Mouse (Mus musculus) ES-E14 (cell line): Measurements from ENCODE around the gene Tex33. TPM values are rescaled to one million over a fixed set of nuclear protein-coding genes. Genes with fewer than 3 reads are reported as not detected.

Experiments used
- DNase-seq: peaks from one replicate; pipeline ENCODE4 v3.0.0-alpha.2; 2013; ENCODE audit warnings: low read depth, low spot score
- H3K27ac ChIP-seq: 2 replicates; pipeline ENCODE4 v1.5.1; 2012; ENCODE audit warnings: low read depth, mild to moderate bottlenecking, low read length, moderate library complexity, mixed read lengths; ENCODE audit not compliant: poor library complexity, insufficient read depth, severe bottlenecking
- H3K36me3 ChIP-seq: 2 replicates; pipeline ENCODE4 v1.6.1; 2012; ENCODE audit warnings: mild to moderate bottlenecking, low read length, moderate library complexity, mixed read lengths; ENCODE audit not compliant: control insufficient read depth, poor library complexity, insufficient read depth, severe bottlenecking
- H3K4me1 ChIP-seq, 2 experiments: fragments of 150-350 bp in 1 of 2; sonication (generic) in 1 of 2; 2 replicates each; pipeline ENCODE4 v1.6.1; 2012; ENCODE audit warnings: low read length in 2 of 2, mild to moderate bottlenecking in 1 of 2, mixed read lengths in 1 of 2; ENCODE audit not compliant: control insufficient read depth in 2 of 2, insufficient read depth in 2 of 2, poor library complexity in 1 of 2
- H3K4me3 ChIP-seq, 2 experiments: fragments of 150-350 bp in 1 of 2; sonication (generic) in 1 of 2; 2 replicates each; pipeline ENCODE4 v1.5.1; 2012; ENCODE audit warnings: low read length in 2 of 2, low read depth in 1 of 2, mild to moderate bottlenecking in 1 of 2, mixed read lengths in 1 of 2; ENCODE audit not compliant: insufficient read depth in 1 of 2, poor library complexity in 1 of 2, severe bottlenecking in 1 of 2
- H3K9ac ChIP-seq: 2 replicates; pipeline ENCODE4 v1.6.1; 2012; ENCODE audit warnings: low read depth, mild to moderate bottlenecking, low read length, mixed read lengths; ENCODE audit not compliant: poor library complexity, insufficient read depth, severe bottlenecking
- H3K9me3 ChIP-seq: fragments of 150-350 bp; sonication (generic); 2 replicates; pipeline ENCODE4 v1.6.1; 2012; ENCODE audit warnings: low read depth, mild to moderate bottlenecking, low read length; ENCODE audit not compliant: control insufficient read depth, insufficient read depth
- CHD2 ChIP-seq: IDR thresholded peaks from 2 replicates; pipeline ENCODE4 v1.6.1; 2014; ENCODE audit warnings: mild to moderate bottlenecking, low read depth, low read length, inconsistent platforms
- HCFC1 ChIP-seq: IDR thresholded peaks from 2 replicates; pipeline ENCODE4 v1.6.1; 2012; ENCODE audit warnings: low read length, inconsistent platforms, borderline replicate concordance; ENCODE audit not compliant: insufficient read depth
- MAFK ChIP-seq: IDR thresholded peaks from 2 replicates; pipeline ENCODE4 v1.6.1; 2014; ENCODE audit warnings: mild to moderate bottlenecking, low read depth, low read length, inconsistent platforms; ENCODE audit not compliant: insufficient read depth
- ZC3H11A ChIP-seq: IDR thresholded peaks from 2 replicates; pipeline ENCODE4 v1.6.1; 2012; ENCODE audit warnings: low read depth, mild to moderate bottlenecking, inconsistent platforms, low read length, borderline replicate concordance
- ZNF384 ChIP-seq: IDR thresholded peaks from 2 replicates; pipeline ENCODE4 v1.6.1; 2012; ENCODE audit warnings: low read depth, low read length, inconsistent platforms
- in situ Hi-C, 2 experiments: fragments of 600-800 bp; cut with MboI; formaldehyde crosslinking; loops; one replicate each; pipeline ENCODE4 v1.15.1; 2025; ENCODE audit warnings: low sequenced_read_pairs in 2 of 2, inconsistent platforms in 1 of 2; ENCODE audit not compliant: unreplicated experiment in 2 of 2
- total RNA-seq: library from RNA; depleted of rRNA; stranded (reverse); fragments of 300-350 nt; gene quantifications from 2 replicates; pipeline ENCODE4 v1.2.3, GENCODE M21; 2012

Gene Tex33
- total RNA-seq, 1 experiment = not detected

- in situ Hi-C loops = no loop called here
- Histone ChIP-seq H3K4me1 (peaks cover 0 to 12% of the 10 kb centered on the region in 2 experiments; a peak in 2 of 4 replicates), H3K27ac (no peak overlapping the region), H3K9ac (peak overlapping the region; percentile 63; the same call in 1 of the 2 replicates), H3K36me3 (no peaks in the 10 kb centered on the region), H3K4me3 (peak overlapping the region; percentile 33 to 35; a peak in 2 of 4 replicates), H3K9me3 (no peaks in the 10 kb centered on the region)
- TF ChIP-seq HCFC1 = no peak
- TF ChIP-seq ZC3H11A = no peak
- no peak for TF ChIP-seq ZNF384
- peak; percentile 85 for DNase-seq
Observed at GRCm38 (mm10) chr15:78422046-78422956, 26.6 kb upstream of the Tex33 start.

- H3K27ac ChIP-seq = no peak overlapping the region
- no peak overlapping the region for H3K4me3 ChIP-seq
- H3K9ac ChIP-seq = no peak overlapping the region
- DNase-seq = no peak
- H3K36me3 ChIP-seq = no peaks in the 10 kb centered on the region
- TF ChIP-seq CHD2 (no peak), MAFK (no peak), HCFC1 (no peak), ZC3H11A (no peak), ZNF384 (no peak)
- H3K4me1 ChIP-seq = peaks cover 0 to 17% of the 10 kb centered on the region in 2 experiments; a peak in 2 of 4 replicates
- in situ Hi-C loops = no loop called here
- no peaks in the 10 kb centered on the region for H3K9me3 ChIP-seq
Observed at GRCm38 (mm10) chr15:78420395-78420794, 24.7 kb upstream of the Tex33 start.

GRCm38 (mm10) chr15:78416937-78417336, 21.2 kb upstream of the Tex33 start:
- H3K4me3 ChIP-seq = no peak overlapping the region
- in situ Hi-C loops = no loop called here
- no peak for DNase-seq
- H3K4me1 ChIP-seq = peaks cover 0 to 9% of the 10 kb centered on the region in 2 experiments; a peak in 1 of 4 replicates
- no peak overlapping the region for H3K27ac ChIP-seq
- peaks cover 9% of the 10 kb centered on the region; the same call in 1 of the 2 replicates for H3K36me3 ChIP-seq
- no peaks in the 10 kb centered on the region for H3K9me3 ChIP-seq
- TF ChIP-seq ZC3H11A (no peak), MAFK (0 out of 2 replicates have a peak, but pooled peaks have one; percentile 2)
- no peak overlapping the region for H3K9ac ChIP-seq

GRCm38 (mm10) chr15:78414157-78414556, 18.4 kb upstream of the Tex33 start:
- Histone ChIP-seq H3K9ac (no peak overlapping the region), H3K36me3 (peaks cover 19% of the 10 kb centered on the region; the same call in 1 of the 2 replicates), H3K4me3 (no peak overlapping the region), H3K4me1 (peaks cover 0 to 12% of the 10 kb centered on the region in 2 experiments; a peak in 1 of 4 replicates), H3K9me3 (no peaks in the 10 kb centered on the region), H3K27ac (no peak overlapping the region)
- TF ChIP-seq HCFC1 (no peak), MAFK (no peak), CHD2 (no peak), ZC3H11A (no peak), ZNF384 (no peak)
- no peak for DNase-seq
- in situ Hi-C loops = no loop called here
